Mouse (Mus musculus): ENCODE measurements around the gene Mageb18. TPM values are rescaled to one million over a fixed set of nuclear protein-coding genes. Genes with fewer than 3 reads are reported as not detected.
"Not testable (repeated sequence)": the region's sequence is repeated elsewhere in the genome, so short reads cannot be mapped to it uniquely, and the experiment has no call there.

Gene Mageb18
- not detected in 2 replicates for polyA plus RNA-seq (2015; fragmentation: Nextera tagmentation; extraction: Ambion mirVana)

DNA sequence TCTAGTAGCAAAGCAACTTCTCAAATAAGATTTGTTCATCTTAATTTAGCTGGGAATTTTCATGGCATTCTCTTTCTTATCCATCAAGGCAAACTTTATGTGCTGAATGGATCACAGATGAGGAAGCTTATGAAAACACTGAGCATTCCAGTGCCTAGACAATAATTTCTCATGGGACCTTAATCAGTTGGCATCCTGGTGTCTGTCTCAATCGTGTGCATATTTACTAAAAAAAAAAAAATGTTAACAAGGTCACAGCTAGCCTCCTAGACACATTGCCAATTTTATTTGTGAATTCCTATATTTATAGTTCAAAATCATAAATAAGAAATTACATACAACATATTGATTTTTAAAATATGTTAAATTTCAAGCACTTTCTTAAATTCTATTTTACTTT is at the start of gene Mageb18:
Gene Mageb18, minus strand, starts transcription at position 101 of the 400 bp plus-strand sequence.
- H3K4me3 ChIP-seq: no peak within 1 kb of the TSS
- WGBS: 70% methylated on average over 1 of the region's 1 CpGs
- H3K4me2 ChIP-seq (replicated peaks): no peak within 1 kb of the TSS
- ATAC-seq (replicated peaks): no peak
- no peaks in the 10 kb centered on the region for H3K4me1 ChIP-seq
- H3K9me3 ChIP-seq: no peaks in the 10 kb centered on the region
- H3K27me3 ChIP-seq: no peaks in the 10 kb centered on the region
- no peak within 1 kb of the TSS for H3K9ac ChIP-seq (replicated peaks)
- H3K36me3 ChIP-seq: no peaks in the 10 kb centered on the region
- no peak within 1 kb of the TSS for H3K27ac ChIP-seq (replicated peaks)

DNA sequence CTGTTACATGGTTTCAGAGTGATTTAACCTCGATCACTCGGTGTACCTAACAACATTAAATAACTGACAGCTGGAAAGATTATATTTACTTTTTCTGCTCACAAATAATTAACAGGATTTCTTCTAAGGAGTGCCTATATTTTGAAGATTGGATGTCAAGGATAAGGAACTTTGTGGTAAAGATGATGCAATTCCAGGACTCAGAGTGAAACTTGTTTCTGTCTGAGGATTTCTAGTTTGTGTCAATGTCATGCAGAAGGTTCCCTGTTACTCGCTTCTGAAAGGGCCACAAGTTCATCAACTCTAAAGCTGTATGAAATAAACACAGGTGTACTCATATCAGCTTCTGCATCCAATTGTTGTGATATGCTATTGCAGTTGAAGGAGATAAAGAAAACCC is 13.4 kb upstream of the Mageb18 start:
- WGBS: 85% methylated on average over 3 of the region's 3 CpGs
- no peaks in the 10 kb centered on the region for H3K36me3 ChIP-seq
- no peaks in the 10 kb centered on the region for H3K9me3 ChIP-seq
- no peak overlapping the region for H3K4me2 ChIP-seq (replicated peaks)
- no peaks in the 10 kb centered on the region for H3K4me1 ChIP-seq
- H3K4me3 ChIP-seq: no peak overlapping the region
- no peak for ATAC-seq (replicated peaks)
- H3K9ac ChIP-seq (replicated peaks): no peak overlapping the region
- no peaks in the 10 kb centered on the region for H3K27me3 ChIP-seq
- no peak overlapping the region for H3K27ac ChIP-seq (replicated peaks)

DNA sequence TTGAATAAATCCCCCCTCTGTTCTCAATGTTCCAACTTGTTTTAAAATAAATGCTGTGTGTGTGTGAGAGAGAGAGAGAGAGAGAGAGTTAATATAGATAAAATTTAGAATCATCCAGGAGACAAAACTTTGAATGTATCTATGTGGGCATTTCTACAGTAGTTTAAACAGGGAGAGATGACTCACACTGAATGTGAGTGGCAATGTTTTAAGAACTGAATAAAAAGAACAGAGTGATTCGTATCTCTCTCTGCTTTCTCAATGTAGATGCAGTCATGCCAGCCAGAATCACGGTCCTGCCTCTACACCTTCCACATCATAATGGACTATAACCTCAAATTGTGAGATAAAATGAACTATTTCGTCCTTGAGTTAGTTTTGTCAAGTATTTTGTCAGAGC is 11.1 kb upstream of the Mageb18 start:
- Histone ChIP-seq H3K9me3 (no peaks in the 10 kb centered on the region), H3K4me1 (no peaks in the 10 kb centered on the region), H3K27me3 (no peaks in the 10 kb centered on the region), H3K4me2 (replicated peaks) (no peak overlapping the region), H3K36me3 (no peaks in the 10 kb centered on the region), H3K4me3 (no peak overlapping the region), H3K9ac (replicated peaks) (no peak overlapping the region), H3K27ac (replicated peaks) (no peak overlapping the region)
- 78% methylated on average over 3 of the region's 3 CpGs for WGBS
- ATAC-seq (replicated peaks): no peak

DNA sequence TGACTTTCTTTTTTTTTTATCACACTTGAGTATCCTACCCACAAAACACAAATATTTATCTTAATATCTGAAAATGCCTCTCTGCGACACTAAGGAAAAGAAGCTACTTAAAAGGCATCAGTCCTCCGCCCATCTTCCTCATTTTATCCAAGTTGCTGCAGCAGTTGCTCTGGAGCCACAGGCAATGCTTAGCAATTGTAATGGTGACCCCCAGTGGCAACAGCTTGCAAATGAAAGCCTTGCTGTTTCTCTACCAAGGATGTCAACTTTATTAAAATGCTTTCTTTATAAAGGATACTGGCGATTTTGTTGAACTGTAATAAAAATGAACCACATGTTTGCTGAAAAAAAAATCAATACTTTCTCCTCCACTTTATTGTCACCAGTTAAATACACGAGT is 2.0 kb downstream of the Mageb18 start:
- no peaks in the 10 kb centered on the region for H3K9me3 ChIP-seq
- no peaks in the 10 kb centered on the region for H3K27me3 ChIP-seq
- WGBS: 43% methylated on average over 4 of the region's 4 CpGs
- no peak overlapping the region for H3K4me2 ChIP-seq (replicated peaks)
- no peak overlapping the region for H3K4me3 ChIP-seq
- no peaks in the 10 kb centered on the region for H3K4me1 ChIP-seq
- no peaks in the 10 kb centered on the region for H3K36me3 ChIP-seq
- H3K9ac ChIP-seq (replicated peaks): no peak overlapping the region
- H3K27ac ChIP-seq (replicated peaks): no peak overlapping the region
- ATAC-seq (replicated peaks): no peak

DNA sequence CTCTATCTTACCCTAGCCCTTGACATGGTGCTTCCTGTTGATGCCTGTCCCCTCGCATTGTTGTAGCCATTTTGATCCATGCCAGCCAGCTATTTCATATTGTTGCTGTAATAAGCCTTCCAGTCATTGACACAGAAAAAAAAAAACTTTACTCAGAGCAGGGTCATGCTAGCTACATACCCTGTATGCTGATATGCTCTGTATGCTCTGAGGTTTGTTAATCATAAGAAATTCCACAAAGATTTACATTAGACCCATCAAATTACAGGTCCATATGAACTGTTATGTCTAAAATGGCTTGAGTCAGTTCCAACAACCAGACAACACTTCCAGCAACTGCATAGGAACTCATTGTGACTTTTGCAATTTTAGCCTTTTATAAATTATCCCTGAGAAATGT is 71.5 kb downstream of the Mageb18 start:
- H3K4me3 ChIP-seq: no peak overlapping the region
- ATAC-seq (replicated peaks): no peak
- H3K9me3 ChIP-seq: no peaks in the 10 kb centered on the region
- H3K9ac ChIP-seq (replicated peaks): no peak overlapping the region
- H3K4me2 ChIP-seq (replicated peaks): no peak overlapping the region
- H3K36me3 ChIP-seq: no peaks in the 10 kb centered on the region
- H3K27me3 ChIP-seq: no peaks in the 10 kb centered on the region
- 84% methylated on average over 1 of the region's 1 CpGs for WGBS
- no peak overlapping the region for H3K27ac ChIP-seq (replicated peaks)
- no peaks in the 10 kb centered on the region for H3K4me1 ChIP-seq

DNA sequence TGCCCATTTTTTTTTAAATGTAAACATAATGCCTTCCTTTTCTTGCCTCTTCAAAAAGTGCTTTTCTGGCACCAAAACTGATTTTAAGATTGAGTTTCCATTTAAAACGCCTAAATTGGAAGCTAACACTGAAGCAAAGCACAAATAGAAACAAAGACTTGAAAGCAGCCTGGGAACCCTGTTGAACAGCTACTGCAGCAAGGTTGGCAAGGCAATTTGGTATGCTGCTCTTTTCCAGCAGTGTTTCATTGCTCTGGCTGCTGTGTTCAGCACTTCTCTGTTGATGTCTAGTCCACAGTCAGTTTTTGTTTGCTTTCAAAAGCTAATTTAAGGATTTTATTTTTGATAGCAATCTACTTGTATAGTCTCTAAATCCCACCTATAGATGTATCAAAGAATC is 101.1 kb downstream of the Mageb18 start:
- no peaks in the 10 kb centered on the region for H3K9me3 ChIP-seq
- no peak overlapping the region for H3K4me2 ChIP-seq (replicated peaks)
- H3K27me3 ChIP-seq: no peaks in the 10 kb centered on the region
- no peaks in the 10 kb centered on the region for H3K4me1 ChIP-seq
- H3K36me3 ChIP-seq: no peaks in the 10 kb centered on the region
- no peak for ATAC-seq (replicated peaks)
- 23% methylated on average over 1 of the region's 1 CpGs for WGBS
- H3K4me3 ChIP-seq: no peak overlapping the region
- no peak overlapping the region for H3K9ac ChIP-seq (replicated peaks)
- no peak overlapping the region for H3K27ac ChIP-seq (replicated peaks)

DNA sequence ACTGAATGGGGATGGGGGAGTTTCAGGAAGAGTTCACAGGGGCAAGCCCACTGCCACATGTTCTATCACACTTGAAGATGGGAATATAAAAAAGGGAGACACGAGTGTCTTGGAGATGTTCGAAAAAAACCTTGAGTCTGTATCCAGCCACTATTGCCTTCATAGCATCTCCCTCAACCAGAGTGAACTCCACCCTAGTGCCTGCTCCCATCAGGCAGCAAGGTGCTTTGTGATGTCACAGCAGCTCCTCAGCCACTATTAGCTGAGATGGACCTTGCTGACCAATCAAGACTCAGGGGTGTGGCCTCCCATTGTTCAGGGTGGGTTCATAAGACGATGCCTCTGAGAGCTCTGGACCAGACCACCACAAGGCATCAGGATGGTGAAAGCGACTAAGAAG is 109.7 kb downstream of the Mageb18 start, which contains the start of gene Gm5941:
Gene Gm5941, plus strand, starts transcription at position 301 of the 400 bp plus-strand sequence.
- ATAC-seq (replicated peaks); H3K4me3 ChIP-seq; H3K27me3 ChIP-seq; H3K36me3 ChIP-seq; H3K4me2 ChIP-seq (replicated peaks); H3K4me1 ChIP-seq; H3K9ac ChIP-seq (replicated peaks); H3K27ac ChIP-seq (replicated peaks); H3K9me3 ChIP-seq: not testable (repeated sequence)
- 80% methylated on average over 4 of the region's 4 CpGs for whole genome bisulfite sequencing

DNA sequence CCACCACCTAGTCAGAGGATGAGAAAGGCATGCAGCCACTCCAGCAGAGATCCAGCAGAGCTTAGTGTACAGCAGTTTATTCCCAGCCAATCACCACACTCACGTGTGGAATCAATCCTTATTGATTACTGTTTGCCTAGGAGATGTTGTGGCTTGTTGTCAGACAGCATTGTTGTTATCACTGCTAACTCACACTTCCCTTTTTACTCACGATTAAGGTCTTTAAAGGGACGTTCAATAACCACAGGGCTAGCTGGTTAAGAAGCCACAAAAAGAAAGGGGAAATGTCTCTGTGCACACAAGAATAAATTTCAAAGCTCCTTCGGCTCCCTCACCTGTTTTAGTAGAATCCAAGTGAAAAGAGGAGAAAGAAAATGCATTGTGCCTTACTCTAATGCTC is 134.6 kb downstream of the Mageb18 start:
- no peak overlapping the region for H3K27ac ChIP-seq (replicated peaks)
- no peak overlapping the region for H3K4me2 ChIP-seq (replicated peaks)

DNA sequence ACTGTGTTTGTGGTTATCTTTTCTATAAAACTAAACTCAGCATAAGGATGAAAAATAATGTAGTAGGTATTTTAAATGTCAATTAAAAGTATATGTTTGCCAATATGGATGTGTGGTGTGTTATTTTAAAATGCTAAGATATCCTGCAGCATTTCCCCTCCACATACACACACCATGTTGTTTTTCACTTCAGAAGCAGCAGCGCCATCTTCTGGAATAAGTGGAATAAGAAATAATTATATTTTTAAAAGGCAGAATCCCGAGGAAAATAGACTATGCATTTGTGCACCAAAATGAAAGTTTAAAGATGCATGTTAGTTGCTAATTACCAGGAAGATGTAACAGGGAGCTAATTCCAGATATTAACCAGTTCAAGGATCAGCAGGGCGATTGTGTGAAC is 138.9 kb downstream of the Mageb18 start:
- H3K4me3 ChIP-seq: no peak overlapping the region
- H3K9me3 ChIP-seq: no peaks in the 10 kb centered on the region
- H3K36me3 ChIP-seq: no peaks in the 10 kb centered on the region
- H3K27me3 ChIP-seq: no peaks in the 10 kb centered on the region
- no peak overlapping the region for H3K9ac ChIP-seq (replicated peaks)
- no peak for ATAC-seq (replicated peaks)
- H3K4me2 ChIP-seq (replicated peaks): no peak overlapping the region
- 25% methylated on average over 3 of the region's 3 CpGs for WGBS
- no peak overlapping the region for H3K27ac ChIP-seq (replicated peaks)
- H3K4me1 ChIP-seq: no peaks in the 10 kb centered on the region

More for the DNA sequence above, 134.6 kb downstream of the Mageb18 start:
- no peaks in the 10 kb centered on the region for H3K4me1 ChIP-seq
- no peak for ATAC-seq (replicated peaks)
- H3K4me3 ChIP-seq: no peak overlapping the region
- WGBS: 64% methylated on average over 4 of the region's 4 CpGs
- no peak overlapping the region for H3K9ac ChIP-seq (replicated peaks)
- no peaks in the 10 kb centered on the region for H3K36me3 ChIP-seq
- H3K27me3 ChIP-seq: no peaks in the 10 kb centered on the region
- no peaks in the 10 kb centered on the region for H3K9me3 ChIP-seq

DNA sequence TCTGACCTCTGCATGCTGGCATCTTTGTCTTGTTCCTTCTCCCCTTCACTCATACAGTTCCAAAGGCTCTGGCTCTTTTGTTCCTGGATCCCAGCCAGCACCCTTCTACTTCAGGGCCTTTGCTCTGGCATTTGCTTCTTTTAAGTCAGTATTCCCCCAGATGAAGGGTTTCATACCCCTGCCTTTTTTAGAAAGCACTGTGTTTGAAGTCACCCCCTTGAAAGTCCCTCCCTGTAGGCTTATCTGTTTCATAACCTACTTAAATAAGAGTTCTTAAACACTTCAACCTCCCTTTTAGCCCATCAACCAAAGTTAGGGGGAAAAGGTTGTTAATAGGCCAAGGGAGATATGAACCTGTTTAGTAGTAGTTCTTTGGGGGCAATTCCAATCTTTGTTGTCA is 212.0 kb downstream of the Mageb18 start:
- no peak overlapping the region for H3K4me3 ChIP-seq
- ATAC-seq (replicated peaks): no peak
- H3K27ac ChIP-seq (replicated peaks): no peak overlapping the region
- no peaks in the 10 kb centered on the region for H3K36me3 ChIP-seq
- no peaks in the 10 kb centered on the region for H3K27me3 ChIP-seq
- no peak overlapping the region for H3K9ac ChIP-seq (replicated peaks)
- H3K4me1 ChIP-seq: no peaks in the 10 kb centered on the region
- no peak overlapping the region for H3K4me2 ChIP-seq (replicated peaks)
- H3K9me3 ChIP-seq: no peaks in the 10 kb centered on the region

DNA sequence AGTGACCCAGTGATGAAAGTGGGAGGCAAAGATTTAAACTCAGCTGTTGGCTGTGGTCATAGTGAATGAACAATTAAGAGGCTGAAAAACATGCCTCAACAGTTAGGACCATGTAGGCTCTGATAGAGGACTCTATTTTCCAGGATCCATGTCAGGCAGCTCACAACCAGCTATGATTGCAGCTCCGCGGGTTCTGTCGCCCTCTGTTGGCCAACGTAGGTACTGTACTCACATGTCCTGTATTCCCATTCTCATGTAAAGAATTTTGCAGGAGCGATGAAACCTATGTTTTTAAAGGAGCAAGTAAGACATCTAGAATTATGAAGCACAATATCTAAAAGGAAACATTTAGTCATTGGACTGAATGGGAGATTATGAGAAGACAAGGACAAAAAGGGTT is 256.4 kb downstream of the Mageb18 start:
- no peak overlapping the region for H3K27ac ChIP-seq (replicated peaks)
- no peaks in the 10 kb centered on the region for H3K9me3 ChIP-seq
- ATAC-seq (replicated peaks): no peak
- no peaks in the 10 kb centered on the region for H3K4me1 ChIP-seq
- H3K27me3 ChIP-seq: no peaks in the 10 kb centered on the region
- 10% methylated on average over 5 of the region's 5 CpGs for WGBS
- H3K4me3 ChIP-seq: no peak overlapping the region
- no peaks in the 10 kb centered on the region for H3K36me3 ChIP-seq
- H3K4me2 ChIP-seq (replicated peaks): no peak overlapping the region
- no peak overlapping the region for H3K9ac ChIP-seq (replicated peaks)

DNA sequence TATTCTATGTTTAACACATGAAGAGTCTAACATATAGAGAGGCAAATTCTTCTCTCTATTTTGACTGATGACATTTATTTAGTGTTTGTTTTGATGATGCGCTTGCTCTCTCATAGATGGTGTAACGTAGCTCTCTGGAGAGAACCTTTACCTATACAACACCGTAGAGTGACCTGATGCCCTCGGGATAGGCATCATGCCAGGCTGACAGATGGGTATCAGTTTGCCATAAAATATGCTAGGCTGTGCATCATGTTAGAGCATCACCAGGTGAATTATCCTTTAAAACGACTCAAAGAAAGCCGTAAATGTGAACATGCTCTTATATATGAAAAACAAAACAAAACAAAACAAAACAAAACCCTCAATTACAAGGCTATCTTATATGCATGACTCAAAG is 258.5 kb downstream of the Mageb18 start:
- Histone ChIP-seq H3K9ac (replicated peaks) (no peak overlapping the region), H3K27ac (replicated peaks) (no peak overlapping the region), H3K27me3 (no peaks in the 10 kb centered on the region), H3K4me2 (replicated peaks) (no peak overlapping the region), H3K4me3 (no peak overlapping the region), H3K4me1 (no peaks in the 10 kb centered on the region), H3K36me3 (no peaks in the 10 kb centered on the region), H3K9me3 (no peaks in the 10 kb centered on the region)
- no peak for ATAC-seq (replicated peaks)
- WGBS: 89% methylated on average over 6 of the region's 6 CpGs

DNA sequence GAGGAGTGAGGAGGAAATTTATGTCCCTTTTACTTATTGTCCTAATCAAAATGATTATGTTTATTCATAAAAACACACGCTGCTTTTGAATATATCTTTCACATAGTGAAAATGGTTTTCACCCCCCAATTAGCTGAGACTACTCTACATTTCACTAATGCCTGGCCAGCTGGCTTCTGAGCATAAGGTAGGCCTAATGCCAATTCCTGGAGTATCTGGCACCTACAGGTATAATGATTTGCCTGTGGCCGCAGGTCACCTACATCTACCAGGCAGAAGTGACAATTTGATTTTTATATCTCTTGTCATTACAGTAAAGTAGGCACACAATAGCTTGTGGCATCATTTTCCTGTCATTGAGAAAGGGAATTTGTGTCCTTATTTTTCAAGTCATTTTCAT is 259.8 kb downstream of the Mageb18 start:
- Histone ChIP-seq H3K4me2 (replicated peaks) (no peak overlapping the region), H3K4me3 (no peak overlapping the region), H3K9me3 (no peaks in the 10 kb centered on the region), H3K27ac (replicated peaks) (no peak overlapping the region), H3K9ac (replicated peaks) (no peak overlapping the region), H3K27me3 (no peaks in the 10 kb centered on the region), H3K4me1 (no peaks in the 10 kb centered on the region), H3K36me3 (no peaks in the 10 kb centered on the region)
- no peak for ATAC-seq (replicated peaks)
- WGBS: 65% methylated on average over 2 of the region's 2 CpGs

Data from forebrain, embryonic 15.5 days (tissue).